Mouse (Mus musculus) layer of hippocampus, adult 9-11 months (tissue): ENCODE measurements around the gene Zfp853.

Source experiments
- DNase-seq: peaks from one replicate; pipeline ENCODE4 v3.0.0; 2022

Zfp853 gene

GRCm38 (mm10) chr5:143289299-143289698 is 4.1 kb downstream of the Zfp853 start:
- no peak for DNase-seq

GRCm38 (mm10) chr5:143288378-143288911 is 5.0 kb downstream of the Zfp853 start:
- no peak for DNase-seq

DNA sequence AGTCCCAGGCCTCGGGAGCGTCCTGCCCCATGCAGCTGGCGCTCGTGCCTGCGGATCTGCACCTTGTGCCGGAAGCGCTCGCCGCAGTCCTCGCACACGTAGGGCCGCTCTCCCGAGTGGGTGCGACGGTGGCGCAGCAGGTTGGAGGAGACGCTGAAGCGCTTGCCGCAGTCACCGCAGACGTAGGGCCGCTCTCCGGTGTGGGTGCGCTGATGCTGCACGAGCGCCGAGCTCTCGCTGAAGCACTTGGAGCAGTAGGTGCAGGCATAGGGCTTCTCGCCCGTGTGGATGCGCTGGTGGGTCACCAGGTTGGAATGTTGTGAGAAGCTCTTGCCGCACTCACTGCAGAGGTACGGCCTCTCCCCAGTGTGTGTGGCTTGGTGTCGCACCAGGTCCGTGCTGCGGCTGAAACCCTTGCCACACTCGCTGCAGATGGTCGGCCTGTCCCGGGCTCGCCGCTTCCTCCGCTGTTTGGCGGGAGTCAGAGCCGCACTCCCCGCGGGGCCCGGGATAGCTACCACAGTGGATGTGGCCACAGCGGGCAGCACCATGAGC is 5.6 kb downstream of the Zfp853 start:
- DNase-seq, result no peak

- no peak for DNase-seq
These were observed 8.7 kb downstream of the Zfp853 start for GRCm38 (mm10) chr5:143284762-143285161.

DNA sequence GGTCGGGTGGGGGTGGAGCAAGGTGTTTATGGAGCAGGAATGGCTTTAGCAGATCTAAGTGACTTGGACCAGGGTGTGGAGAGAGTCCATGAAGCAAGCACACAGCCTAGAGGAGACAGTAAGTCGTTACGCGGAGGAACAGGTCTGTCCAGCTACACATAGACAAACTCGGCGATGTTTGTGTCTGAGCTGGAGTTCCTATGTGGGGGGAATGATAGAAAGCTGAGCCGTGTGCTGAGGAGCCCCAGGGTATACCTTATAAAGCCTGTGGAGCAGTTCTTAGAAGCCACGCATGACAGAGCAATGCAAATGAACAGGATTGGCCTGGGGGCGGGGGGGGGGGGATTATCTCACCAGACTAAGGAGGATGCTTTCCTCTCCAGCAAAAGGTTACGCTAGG is 14.2 kb downstream of the Zfp853 start:
- no peak for DNase-seq

- no peak for DNase-seq
These were observed 17.7 kb downstream of the Zfp853 start for GRCm38 (mm10) chr5:143275761-143276160.

DNA sequence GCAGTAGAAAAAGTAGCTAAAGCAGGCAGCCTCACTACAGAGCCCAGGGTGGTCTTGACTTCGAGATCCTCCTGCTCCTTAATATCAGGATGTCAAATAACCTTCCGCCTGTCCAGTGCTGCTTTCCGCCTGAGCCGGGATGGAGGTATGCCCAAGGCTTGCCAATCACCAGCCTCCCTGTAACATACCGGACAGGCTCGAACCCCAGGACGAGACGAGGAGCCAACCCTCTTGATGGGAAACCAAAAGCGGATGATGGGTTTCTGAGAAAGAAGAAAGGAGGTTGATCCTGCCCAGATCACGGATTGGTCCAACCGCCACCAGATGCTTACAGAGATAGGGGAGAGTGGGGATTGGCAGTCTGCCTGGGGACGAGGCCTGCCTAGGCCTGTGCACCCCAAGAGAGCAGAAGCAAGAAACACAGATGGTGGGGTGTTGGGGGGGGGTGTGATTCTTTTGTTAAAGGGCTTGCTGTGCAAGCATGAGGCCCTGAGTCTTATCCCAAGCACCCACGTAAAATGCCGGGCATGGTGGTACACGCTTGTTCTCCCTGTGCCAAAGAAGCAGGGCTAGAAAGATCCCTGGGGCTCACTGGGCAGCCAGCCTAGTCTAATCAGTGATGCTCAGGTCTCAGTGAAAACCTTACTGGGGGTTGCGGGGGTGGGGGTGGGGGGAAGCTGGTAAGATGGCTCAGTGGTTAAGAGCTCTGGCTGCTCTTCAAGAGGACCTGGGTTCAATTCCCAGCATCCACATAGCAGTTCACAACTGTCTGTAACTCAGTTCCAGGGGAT is 20.7 kb downstream of the Zfp853 start:
- no peak for DNase-seq

DNA sequence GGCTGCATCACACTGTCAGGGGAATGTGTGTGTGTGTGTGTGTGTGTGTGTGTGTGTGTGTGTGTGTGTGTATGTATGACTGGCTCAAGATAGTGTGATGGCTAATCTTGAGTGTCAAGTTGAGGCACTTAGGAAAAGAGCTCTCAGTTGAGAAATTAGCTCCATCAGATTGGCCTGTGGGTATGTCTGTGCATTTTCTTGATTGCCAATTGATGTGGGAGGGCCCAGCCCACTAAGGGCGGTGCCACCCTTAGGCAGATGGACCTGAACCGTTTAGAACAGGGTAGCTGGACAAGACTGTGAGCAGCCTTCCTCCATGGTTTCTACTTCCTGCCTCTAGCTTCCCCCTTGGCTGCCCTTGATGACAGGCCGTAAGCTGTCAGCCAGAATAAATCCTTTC is 21.3 kb downstream of the Zfp853 start:
- DNase-seq, result no peak

- peak; percentile 49 for DNase-seq
These were observed 21.8 kb downstream of the Zfp853 start for GRCm38 (mm10) chr5:143271642-143272041.

DNA sequence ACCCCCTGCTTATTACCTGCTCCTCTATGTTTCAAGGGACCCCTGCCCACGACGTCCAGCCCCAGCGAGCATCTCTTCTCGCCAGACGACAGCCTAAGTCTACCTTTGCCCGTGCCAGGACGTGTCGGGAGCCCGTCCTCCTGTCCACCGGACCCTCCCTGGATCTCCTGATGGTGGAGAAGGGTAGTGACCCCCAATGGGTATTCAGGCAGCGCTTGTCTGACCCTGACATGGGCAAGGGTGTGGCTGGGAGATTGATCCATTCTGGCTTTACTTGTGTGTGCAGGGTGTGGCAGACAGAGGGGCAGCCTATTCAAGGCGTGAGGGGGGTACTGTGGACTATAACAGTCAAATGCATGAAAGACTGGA is 23.3 kb downstream of the Zfp853 start:
- no peak for DNase-seq

DNA sequence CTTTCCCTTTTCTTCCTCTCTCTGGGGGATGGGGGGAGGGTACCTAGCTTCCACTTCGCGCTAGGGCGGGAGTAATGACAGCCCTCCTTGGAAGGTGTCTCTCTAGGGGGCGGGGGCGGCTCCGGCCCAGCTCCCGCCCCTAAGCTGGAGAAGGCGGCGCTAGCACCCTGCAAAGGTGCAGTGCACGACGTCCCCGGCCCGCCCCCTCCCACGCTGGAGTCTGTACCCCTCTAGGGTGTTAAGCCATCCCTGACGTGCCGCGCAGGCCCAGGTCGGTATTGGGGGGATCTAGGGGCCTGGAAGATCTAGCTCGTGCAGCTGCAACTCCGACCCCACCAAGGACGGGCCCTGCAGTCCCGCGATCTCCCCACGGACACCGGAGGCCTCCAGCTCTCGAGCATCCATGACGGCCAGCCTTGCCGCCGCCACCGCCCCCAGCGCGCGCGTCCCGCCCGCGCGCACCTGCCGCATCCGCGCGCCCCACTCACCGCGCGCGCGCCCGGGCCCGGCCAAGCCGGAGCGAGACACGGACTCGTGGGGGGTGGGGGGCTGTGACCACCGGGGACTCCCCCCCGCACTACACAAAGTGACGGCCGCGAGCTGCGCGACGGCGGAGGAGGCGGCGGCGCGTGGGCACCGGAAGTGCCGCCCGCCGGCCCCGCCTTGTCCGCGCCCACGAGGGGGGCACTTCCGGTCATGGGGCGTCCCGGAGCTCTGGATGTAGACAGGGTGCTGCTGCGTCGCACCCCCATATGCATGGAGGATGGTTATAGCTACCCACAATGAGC is 23.9 kb downstream of the Zfp853 start, which contains the start of gene Zfp316:
Zfp316 (minus strand) TSS at position 660 of the 788 bp plus-strand sequence.
- DNase-seq, result peak; percentile 73

- DNase-seq, result no peak
These were observed 24.4 kb downstream of the Zfp853 start for GRCm38 (mm10) chr5:143268985-143269362.

DNA sequence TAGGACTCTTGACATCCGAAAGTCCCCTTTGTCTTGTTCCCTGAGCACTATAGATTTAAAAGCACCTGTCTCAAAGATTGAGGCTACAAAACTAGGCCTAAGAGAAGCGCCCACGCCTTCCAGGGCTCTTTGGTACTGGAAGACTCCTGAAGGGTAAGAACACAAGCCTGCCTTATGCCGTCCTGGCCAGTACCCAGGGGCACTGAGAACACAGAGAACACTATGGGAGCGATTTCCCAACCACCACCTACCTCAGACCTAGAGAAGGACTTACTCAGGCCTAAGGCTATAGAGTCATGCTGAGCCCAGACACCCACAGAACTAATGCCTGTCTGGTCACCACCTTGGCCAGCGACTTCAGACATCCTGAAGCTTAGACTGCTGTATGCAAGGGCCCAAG is 26.6 kb downstream of the Zfp853 start:
- no peak for DNase-seq

- no peak for DNase-seq
These were observed 28.0 kb downstream of the Zfp853 start for GRCm38 (mm10) chr5:143265409-143265808.

- peak; percentile 49 for DNase-seq
These were observed 28.7 kb downstream of the Zfp853 start for GRCm38 (mm10) chr5:143264689-143265088.

GRCm38 (mm10) chr5:143261636-143262035 is 31.8 kb downstream of the Zfp853 start:
- no peak for DNase-seq

DNA sequence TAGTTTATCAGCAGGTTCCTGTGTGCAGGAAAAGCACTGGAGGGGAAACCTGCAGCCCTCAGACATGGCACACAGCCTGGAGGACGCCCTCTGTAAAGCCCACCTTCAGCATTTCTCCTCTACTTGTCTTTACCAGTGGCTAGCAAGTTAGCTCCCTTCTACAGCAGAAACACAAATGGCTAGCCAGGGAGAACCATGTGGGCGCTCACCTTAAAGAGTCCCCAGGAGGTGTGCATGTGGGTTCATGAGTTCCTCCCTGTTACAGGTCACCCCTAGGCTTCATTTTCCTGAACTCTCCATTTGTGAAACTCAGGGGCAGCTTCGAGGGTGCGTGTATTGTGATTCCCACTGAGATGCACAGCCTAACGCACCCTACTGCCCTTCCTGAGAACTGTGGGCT is 37.6 kb downstream of the Zfp853 start:
- DNase-seq, result no peak

- no peak for DNase-seq
These were observed 38.3 kb downstream of the Zfp853 start for GRCm38 (mm10) chr5:143255131-143255519.

GRCm38 (mm10) chr5:143254487-143255130 is 38.8 kb downstream of the Zfp853 start:
- no peak for DNase-seq

GRCm38 (mm10) chr5:143253881-143254486 is 39.4 kb downstream of the Zfp853 start:
- DNase-seq, result no peak

- DNase-seq, result no peak
These were observed 40.1 kb downstream of the Zfp853 start for GRCm38 (mm10) chr5:143253186-143253880.

DNA sequence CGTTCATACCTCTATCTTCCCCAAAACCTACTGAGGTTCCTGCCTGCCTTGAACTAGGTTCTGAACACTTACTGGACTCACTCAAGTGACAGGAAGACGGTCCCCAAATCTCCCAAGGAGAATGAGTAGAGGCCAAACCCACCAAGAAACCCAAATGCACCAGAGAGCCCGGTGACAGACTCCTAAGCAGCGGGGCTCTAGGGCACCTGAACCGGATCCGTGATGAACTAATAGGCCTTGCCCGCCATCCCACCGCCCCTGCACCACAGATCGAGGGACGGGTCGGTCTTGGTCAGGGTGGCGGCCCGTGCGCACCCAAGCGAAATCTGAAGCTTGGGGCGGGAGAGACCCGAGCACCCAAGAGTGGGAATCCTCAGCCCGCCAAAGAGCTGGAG is 40.6 kb downstream of the Zfp853 start:
- no peak for DNase-seq
